Mouse (Mus musculus) ES-E14 (cell line): ENCODE data around the gene Odf3l2.

Experiments used
- CHD2 ChIP-seq: IDR thresholded peaks from 2 replicates; pipeline ENCODE4 v1.6.1; 2014; ENCODE audit warnings: mild to moderate bottlenecking, low read depth, low read length, inconsistent platforms
- MAFK ChIP-seq: IDR thresholded peaks from 2 replicates; pipeline ENCODE4 v1.6.1; 2014; ENCODE audit warnings: mild to moderate bottlenecking, low read depth, low read length, inconsistent platforms; ENCODE audit not compliant: insufficient read depth
- ZC3H11A ChIP-seq: IDR thresholded peaks from 2 replicates; pipeline ENCODE4 v1.6.1; 2012; ENCODE audit warnings: low read depth, mild to moderate bottlenecking, inconsistent platforms, low read length, borderline replicate concordance
- ZNF384 ChIP-seq: IDR thresholded peaks from 2 replicates; pipeline ENCODE4 v1.6.1; 2012; ENCODE audit warnings: low read depth, low read length, inconsistent platforms

DNA sequence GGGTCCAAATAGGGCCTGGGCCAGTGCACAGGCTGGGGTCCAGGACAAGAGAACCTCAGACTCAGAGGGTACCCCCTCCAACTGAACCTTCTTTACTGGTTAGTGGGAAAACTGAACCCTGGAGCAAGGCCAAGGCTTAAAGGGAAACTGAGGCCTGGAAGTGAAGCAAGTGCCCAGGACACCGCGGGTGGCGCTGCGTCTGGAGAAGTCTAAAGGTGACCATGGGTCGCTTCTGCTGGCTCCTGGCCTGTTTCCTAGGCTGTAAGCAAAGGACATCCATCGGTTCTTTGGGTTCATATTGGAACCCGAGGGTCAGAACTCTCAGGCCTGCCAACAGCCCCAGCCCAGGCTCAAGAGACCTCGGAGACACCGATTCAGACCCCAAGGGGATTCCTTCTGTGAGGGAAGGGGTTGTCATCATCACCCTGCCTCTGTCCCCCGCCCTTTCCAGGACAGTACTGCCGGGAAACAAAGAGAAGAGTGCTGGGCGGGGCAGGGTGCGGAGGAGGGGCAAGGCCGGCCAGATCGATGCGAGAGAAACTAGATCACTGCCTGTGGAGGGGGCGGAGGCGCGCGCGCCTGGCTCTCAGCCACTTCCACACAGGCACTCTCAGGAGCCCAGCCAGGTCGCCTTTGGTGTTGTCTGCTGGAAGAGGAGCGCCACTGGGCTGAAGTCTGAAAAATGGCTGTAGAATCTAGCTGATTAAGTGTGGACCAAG, 6.9 kb downstream of the Odf3l2 start:
- no peak for TF ChIP-seq ZC3H11A
- TF ChIP-seq MAFK = no peak
- TF ChIP-seq ZNF384 = no peak
- TF ChIP-seq CHD2 = no peak
